Mouse (Mus musculus): ENCODE data around the gene Atxn3. TPM values are rescaled to one million over a fixed set of nuclear protein-coding genes. Genes with fewer than 3 reads are reported as not detected.
A peak's percentile ranks its signal among the peaks of the same experiment; 100 is the strongest.
"Not testable (repeated sequence)": the region's sequence is repeated elsewhere in the genome, so short reads cannot be mapped to it uniquely, and the experiment has no call there.

The Atxn3 gene
- total RNA-seq, 1 experiment from 2014 or later: 30.1 TPM

GRCm38 (mm10) chr12:101958556-101958955 is 510 bp upstream of the Atxn3 start:
- no peak for DNase-seq

GRCm38 (mm10) chr12:101957079-101957941 is 736 bp downstream of the Atxn3 start:
- DNase-seq: no peak

- DNase-seq: not testable (repeated sequence)
Measured at GRCm38 (mm10) chr12:101955821-101956220, 2.2 kb downstream of the Atxn3 start.

GRCm38 (mm10) chr12:101948801-101949200 is 9.2 kb downstream of the Atxn3 start:
- DNase-seq: no peak

- no peak for DNase-seq
Measured at GRCm38 (mm10) chr12:101947986-101948385, 10.1 kb downstream of the Atxn3 start.

GRCm38 (mm10) chr12:101937572-101937971 is 20.5 kb downstream of the Atxn3 start:
- DNase-seq: no peak

GRCm38 (mm10) chr12:101935223-101935622 is 22.8 kb downstream of the Atxn3 start:
- DNase-seq: no peak

GRCm38 (mm10) chr12:101928423-101928822 is 29.6 kb downstream of the Atxn3 start:
- no peak for DNase-seq

- no peak for DNase-seq
Measured at GRCm38 (mm10) chr12:101922313-101922712, 35.7 kb downstream of the Atxn3 start.

GRCm38 (mm10) chr12:101919847-101920246 is 38.2 kb downstream of the Atxn3 start:
- no peak for DNase-seq

- DNase-seq: no peak
Measured at GRCm38 (mm10) chr12:101917165-101917564, 40.9 kb downstream of the Atxn3 start.

GRCm38 (mm10) chr12:101912626-101913490 is 45.2 kb downstream of the Atxn3 start, which contains the start of gene Trip11:
Gene Trip11, minus strand, starts transcription at chr12:101913267.
- DNase-seq: peak; percentile 90

- DNase-seq: no peak
Measured at GRCm38 (mm10) chr12:101911346-101911745, 46.7 kb downstream of the Atxn3 start.

- DNase-seq: no peak
Measured at GRCm38 (mm10) chr12:101910360-101910759, 47.7 kb downstream of the Atxn3 start.

- no peak for DNase-seq
Measured at GRCm38 (mm10) chr12:101905817-101906216, 52.2 kb downstream of the Atxn3 start.

GRCm38 (mm10) chr12:101904906-101905305 is 53.1 kb downstream of the Atxn3 start:
- DNase-seq: no peak

- DNase-seq: no peak
Measured at GRCm38 (mm10) chr12:101904170-101904569, 53.9 kb downstream of the Atxn3 start.

- DNase-seq: no peak
Measured at GRCm38 (mm10) chr12:101899671-101900245, 58.3 kb downstream of the Atxn3 start.

GRCm38 (mm10) chr12:101898966-101899365 is 59.1 kb downstream of the Atxn3 start:
- DNase-seq: peak; percentile 26

- no peak for DNase-seq
Measured at GRCm38 (mm10) chr12:101897113-101897512, 60.9 kb downstream of the Atxn3 start.

GRCm38 (mm10) chr12:101893296-101893695 is 64.8 kb downstream of the Atxn3 start:
- DNase-seq: no peak

- no peak for DNase-seq
Measured at GRCm38 (mm10) chr12:101892832-101893231, 65.2 kb downstream of the Atxn3 start.

- no peak for DNase-seq
Measured at GRCm38 (mm10) chr12:101891066-101891465, 67.0 kb downstream of the Atxn3 start.
